Mouse (Mus musculus) cerebellum, adult 8-10 months (tissue): ENCODE results near the gene Cwh43.
"Not testable (repeated sequence)": the region's sequence is repeated elsewhere in the genome, so short reads cannot be mapped to it uniquely, and the experiment has no call there.

Experiments used
- DNase-seq: peaks from one replicate; pipeline ENCODE4 v3.0.0; 2022

Gene Cwh43

DNA sequence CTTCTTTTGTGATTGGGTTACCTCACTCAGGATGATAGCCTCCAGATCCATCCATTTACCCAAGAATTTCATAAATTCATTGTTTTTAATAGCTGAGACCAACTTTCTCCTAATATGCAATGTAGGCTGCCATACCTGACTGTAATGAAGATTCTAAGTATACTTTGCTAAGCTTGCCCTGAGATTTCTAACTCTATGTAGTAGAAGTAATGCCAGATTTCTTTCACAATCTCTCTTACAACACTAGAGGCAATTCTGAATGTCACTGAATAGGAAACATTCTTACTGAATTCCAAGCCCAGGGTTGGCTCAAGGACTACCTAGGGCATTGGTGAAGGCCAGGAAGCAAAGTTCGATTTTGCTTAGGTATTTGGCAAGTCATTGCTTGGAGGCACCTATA, 76.5 kb downstream of the Cwh43 start:
- not testable (repeated sequence) for DNase-seq

DNA sequence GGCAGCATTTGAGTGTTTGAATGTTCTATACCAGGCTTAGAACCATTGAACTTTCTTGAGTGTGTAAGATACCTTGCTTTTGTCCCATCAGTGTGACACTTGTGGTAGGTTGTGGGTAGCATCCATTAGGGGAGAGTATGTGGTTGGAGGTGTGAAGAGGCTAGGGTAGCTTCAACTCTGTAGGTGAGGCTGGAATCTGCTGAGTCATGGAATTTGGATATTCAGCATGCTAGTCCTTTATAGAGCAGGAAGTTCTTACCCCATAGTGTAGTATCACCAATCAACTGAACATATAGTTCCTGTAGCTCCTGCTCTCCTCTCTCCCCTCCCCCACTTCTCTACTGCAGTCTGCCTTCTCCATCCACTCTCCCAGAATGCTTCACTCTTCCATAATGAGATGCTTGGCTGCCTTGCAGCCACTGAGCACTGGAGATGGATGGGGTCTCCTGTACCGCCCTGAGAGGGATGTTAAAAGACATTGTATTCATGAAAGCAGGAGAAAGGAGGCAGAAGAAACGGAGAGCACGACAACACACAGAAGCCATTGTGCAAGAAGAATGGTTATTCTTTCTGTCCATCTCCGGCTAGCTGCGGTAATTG, 78.2 kb downstream of the Cwh43 start:
- DNase-seq = no peak

DNA sequence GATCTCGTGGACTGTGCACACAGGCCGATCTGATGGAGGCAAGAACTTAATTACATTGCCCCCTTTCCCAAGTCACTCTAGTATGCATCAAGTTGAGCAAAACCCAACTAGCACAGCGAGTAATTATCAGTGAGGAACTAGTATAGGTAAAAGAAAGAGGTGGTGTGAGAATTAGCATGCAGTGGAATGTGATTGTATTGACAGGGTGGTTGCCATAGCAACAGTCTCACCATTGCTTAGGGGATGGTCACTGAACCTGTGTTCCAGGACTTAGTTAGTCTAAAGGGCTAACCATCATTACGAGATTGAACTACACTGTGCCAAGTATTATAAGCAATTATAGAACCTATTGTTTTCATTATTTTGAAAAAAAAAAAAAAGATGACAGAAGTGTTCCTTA, 80.6 kb downstream of the Cwh43 start:
- no peak for DNase-seq

DNA sequence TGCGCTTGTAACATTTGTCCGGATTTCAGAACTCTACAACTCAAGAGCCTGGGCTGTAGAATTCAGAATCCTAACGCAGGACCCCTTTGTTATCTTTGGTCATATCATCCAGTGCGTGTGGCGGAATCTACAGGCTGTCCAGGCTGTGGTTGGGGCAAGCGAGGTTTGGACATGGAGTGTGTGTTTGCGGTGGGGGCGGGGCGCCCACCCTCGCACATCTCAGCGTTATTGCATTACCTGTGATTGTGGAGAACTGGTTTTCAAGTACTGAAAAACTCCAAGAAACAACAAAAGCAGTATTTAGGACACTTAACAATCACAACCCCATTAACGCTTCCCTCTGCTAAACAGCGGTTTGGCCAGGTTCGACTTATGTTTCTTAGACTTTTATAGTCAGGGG, 84.0 kb downstream of the Cwh43 start:
- peak; percentile 30 for DNase-seq

DNA sequence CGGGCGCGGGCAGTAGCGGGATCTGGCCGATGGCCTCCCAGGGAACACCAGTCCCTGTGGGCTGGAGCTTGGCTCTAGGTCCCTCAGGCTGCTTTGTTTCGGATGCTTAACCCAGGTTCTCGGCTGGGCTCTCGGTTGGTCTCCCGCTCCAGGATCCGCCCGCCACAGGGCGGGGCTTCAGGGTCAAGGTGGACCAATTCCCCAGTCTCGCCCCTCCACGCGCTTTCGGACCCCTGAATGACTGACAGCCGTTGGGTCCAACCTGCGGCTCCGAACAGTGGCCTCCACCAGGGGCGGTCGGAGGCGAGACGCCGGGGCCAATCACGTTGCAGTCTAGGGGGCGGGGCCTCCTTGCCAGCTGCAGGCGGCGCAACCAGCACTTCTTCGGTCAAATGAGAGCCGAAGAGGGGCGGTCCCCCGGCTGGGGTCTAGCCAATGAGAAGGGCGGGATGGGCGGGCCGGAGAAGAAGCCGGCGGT, 84.8 kb downstream of the Cwh43 start:
- peak; percentile 99 for DNase-seq

DNA sequence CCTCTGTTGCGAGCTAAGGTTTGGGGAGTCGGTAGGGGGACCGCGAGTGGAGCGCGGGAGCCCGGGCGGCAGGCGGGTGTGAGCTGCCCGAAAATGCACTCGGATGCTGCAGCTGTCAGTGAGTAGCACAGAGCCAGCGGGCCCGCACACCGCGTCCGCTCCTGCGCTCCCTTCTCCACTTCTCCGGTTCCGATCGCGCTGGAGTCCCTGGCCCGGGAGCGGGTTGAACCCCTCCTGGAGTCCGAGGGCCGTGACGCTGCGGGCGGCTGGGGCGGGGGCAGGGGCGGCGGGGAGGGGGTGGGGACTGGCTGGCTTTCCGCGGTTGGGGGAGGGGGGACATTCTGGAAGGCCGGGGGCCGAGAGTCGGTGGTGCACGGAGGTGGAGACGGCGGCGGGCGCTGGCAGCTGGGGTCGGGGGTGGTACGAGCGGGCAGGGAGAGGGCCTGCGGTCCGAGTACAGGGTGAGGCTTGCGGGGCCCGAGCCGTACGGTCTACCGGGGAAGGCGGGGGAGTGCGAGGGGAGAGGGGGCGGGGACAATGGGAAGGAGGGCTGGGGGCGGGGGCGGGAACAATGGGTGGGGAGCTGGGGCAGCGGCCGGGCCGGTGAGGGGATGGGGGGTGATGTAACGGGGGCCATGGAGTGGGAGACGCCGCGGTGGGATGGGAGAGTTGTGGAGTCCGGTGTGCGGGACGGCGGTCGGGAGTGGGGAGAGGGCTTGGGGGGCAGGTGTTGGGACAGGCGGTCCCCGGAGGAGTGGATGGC, 85.4 kb downstream of the Cwh43 start:
- DNase-seq = no peak

DNA sequence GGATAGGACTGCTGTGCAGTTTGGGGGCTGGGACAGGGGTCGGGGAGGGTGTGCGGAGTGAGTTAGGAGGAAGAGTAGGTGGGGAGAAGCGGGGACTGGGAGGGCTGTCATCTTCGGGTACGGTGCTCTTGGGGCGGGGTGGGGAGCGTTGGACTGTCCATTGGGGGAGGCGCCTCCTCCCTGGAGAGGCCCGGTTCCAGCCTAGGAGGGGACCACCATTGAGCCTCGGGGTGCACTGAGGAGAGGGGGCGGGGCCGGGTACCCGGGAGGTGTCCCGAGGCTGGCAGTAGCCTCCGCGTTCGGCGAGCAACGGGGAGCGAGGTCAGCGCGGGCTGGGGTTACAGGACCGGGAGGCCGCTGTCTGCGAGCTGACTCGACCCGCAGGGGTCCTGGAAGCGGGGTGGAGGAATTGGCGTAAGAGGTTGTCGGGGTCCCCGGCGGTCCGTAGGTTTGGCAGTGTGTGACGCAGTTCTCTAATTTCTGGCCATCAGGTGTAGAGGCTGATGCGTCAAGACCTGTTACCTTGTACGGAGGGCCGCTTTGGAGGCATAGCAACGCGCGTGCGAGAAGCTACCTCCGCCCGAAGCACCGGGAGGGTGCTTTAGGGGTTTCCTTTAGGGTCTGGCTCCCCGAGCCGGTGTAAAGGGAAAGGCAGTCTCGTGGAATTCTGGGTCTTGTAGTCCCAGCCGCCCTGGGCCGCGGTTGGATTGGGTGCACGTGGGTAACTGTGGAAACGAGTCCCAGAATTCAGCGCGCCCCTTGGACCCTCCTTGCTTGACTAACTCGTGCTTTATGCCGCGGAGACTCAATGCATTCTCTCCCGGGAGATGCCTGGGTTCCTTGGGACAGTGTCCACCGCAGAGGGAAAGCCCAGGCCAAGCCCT, 86.2 kb downstream of the Cwh43 start:
- DNase-seq = peak; percentile 80

DNA sequence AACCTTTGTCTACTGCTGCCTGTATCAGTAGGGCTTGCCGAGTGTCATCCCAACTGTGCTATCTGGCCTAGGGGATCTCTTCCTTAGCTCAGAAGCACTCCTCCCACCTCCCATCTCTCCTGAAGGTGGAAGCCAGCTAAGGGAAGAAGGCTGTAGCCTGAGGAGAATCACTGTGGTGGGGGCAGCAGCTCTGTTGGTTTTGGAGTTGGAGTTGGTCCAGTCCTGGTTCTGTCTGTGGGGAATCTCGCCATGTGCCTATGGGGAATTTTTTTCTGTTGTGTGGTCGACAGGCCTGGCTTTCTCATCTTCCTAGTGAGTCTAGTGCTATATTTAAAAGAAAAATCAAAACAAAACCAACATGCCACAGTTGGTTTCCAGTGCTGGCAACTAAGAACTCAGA, 91.5 kb downstream of the Cwh43 start:
- no peak for DNase-seq

DNA sequence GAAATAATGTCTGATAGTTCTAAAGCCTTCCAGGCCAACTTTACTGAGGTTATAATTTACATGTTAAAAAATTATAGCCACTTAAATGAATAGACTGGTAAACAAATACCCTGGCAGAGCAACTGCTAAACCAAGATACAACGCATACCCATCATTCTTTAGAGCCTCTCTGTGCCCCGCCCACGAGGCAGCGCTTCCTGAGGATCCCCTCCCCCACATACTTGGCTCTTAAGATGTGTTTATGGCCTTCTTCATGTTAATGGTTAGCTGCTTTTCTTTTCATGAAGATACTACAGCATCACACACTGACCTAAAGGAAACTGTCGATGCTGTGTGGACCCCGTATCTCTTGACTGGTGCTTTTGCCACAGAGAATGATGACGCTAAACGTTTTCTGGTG, 92.7 kb downstream of the Cwh43 start:
- no peak for DNase-seq

DNA sequence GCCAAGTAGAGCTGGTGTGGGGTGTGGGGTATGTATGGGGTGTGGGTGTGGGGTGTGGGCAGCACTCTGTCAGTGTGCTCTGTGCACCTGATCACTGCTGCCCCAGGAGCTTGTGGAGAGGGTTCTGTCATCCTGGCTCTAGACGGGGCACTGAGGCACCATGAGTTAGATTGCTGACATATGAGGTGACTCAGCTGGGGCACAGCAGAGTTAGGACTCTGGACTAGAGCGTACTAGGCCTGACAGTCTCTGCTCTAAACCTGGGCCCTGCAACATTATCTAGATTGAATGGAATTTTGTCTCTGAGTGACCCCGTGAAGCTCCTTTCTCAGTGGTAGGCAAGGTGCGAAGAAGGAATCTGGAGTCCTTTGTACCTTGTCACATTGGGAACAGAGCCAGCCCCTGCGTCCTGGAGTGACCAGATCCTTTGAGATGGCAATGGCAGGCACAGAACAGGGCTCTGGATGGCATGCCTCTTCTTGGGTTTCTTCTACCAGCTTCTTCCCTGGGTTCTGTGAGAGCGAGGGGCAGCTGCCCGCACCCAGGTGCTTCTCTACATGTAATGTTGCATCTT, 95.1 kb downstream of the Cwh43 start:
- DNase-seq = no peak

DNA sequence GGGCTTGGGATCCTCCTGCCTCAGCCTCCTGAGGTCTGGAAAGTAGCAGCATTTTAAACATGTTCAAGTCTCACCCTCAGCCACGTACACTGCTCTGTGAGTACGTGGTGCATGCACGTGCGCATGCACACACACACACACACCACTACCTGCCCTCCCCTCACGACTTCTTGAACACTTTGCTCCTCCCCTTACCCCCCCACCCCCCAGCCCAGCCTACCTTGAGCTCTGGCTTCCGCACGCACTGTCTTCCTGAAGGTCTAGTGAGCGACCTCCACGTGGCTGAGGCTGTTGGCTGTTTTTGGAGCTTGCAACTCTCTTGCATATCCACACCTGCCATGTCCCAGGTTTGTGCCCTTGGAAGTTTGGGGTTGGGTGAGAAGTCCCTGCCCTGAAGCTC, 96.5 kb downstream of the Cwh43 start:
- DNase-seq = no peak
